Mouse (Mus musculus): ENCODE results near the gene Qtrt1. TPM values are rescaled to one million over a fixed set of nuclear protein-coding genes. Genes with fewer than 3 reads are reported as not detected.

The Qtrt1 gene
- total and polyA plus RNA-seq, 3 experiments, result 48.1 to 57.8 (median 56.8) TPM

DNA sequence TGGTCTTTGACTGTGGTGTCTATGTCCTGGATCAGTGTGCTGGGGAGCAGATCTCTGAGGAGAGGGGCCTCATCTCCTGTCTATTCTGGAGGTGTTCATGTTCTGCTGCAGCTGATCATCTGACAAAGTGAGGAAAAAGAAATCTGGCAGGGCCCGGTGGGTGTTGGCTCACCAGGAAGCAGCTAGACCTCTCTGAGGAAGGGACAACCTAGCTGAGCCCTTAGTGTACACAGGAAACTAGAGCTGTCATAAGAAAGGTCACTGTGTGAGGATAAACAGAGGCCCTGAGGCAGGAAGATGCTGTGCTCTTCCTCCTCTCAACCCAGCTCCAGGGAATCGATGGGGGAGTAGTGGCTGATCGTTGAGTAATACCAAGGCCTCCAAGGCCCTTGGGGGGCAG, 38.6 kb downstream of the Qtrt1 start:
- Histone ChIP-seq H3K36me3 (replicated peaks in 1 of 2; ENCODE audit: control insufficient read depth in 1 of 2, insufficient read depth in 1 of 2, low read length in 1 of 2) (peaks cover 16 to 68% of the 10 kb centered on the region in 2 experiments), H3K4me2 (ENCODE audit: insufficient read depth, low read depth, poor library complexity, severe bottlenecking) (no peak overlapping the region), H3K79me2 (replicated peaks; ENCODE audit: control insufficient read depth, extremely low read depth, insufficient read depth, poor library complexity, severe bottlenecking) (peaks cover 3% of the 10 kb centered on the region), H3K27me3 (replicated peaks) (no peaks in the 10 kb centered on the region), H3K4me1 (ENCODE audit: control insufficient read depth in 1 of 2, insufficient read depth in 2 of 2) (peaks cover 9 to 66% of the 10 kb centered on the region in 2 experiments), H3K9ac (ENCODE audit: insufficient read depth, low read depth) (no peak overlapping the region), H3K4me3 (replicated peaks in 1 of 3; ENCODE audit: low read depth in 2 of 3, low read length in 2 of 3, poor library complexity in 1 of 3) (no peak overlapping the region), H3K27ac (ENCODE audit: insufficient read depth, low read depth) (no peak overlapping the region), H3K9me3 (replicated peaks; ENCODE audit: low read length) (no peaks in the 10 kb centered on the region)
- TF ChIP-seq JUND (conservative IDR thresholded peaks at IDR 0.05; ENCODE audit: low read depth, low read length), result no peak
- TF ChIP-seq USF2 (conservative IDR thresholded peaks at IDR 0.05; ENCODE audit: low read depth, low read length), result no peak
- TF ChIP-seq RCOR1 (conservative IDR thresholded peaks at IDR 0.05; ENCODE audit: low read depth, low read length), result no peak
- no peak for TF ChIP-seq HCFC1 (IDR thresholded peaks at IDR 0.05; ENCODE audit: low read depth, low read length)
- no peak for TF ChIP-seq CTCF (conservative IDR thresholded peaks at IDR 0.05 in 1 of 2, IDR thresholded peaks at IDR 0.05 in 1 of 2; ENCODE audit: low read depth in 2 of 2, low read length in 2 of 2)
- TF ChIP-seq MAZ (IDR thresholded peaks at IDR 0.05; ENCODE audit: low read depth, low read length), result no peak
- no peak for TF ChIP-seq TCF12 (IDR thresholded peaks at IDR 0.05; ENCODE audit: low read depth, low read length)
- TF ChIP-seq MXI1 (IDR thresholded peaks at IDR 0.05; ENCODE audit: low read depth, low read length), result no peak
- no peak for TF ChIP-seq BHLHE40 (IDR thresholded peaks at IDR 0.05; ENCODE audit: low read depth, low read length)
- DNase-seq (ENCODE audit: extremely low read depth), result no peak
- in situ Hi-C loops (cut with MboI; ENCODE audit: low pct_ligation_motif_present, low pct_unique_long_range_greater_than_20kb, low sequenced_read_pairs), result no loop called here
- dilution Hi-C loops (cut with MboI; ENCODE audit: extremely low pct_ligation_motif_present, extremely low pct_unique_long_range_greater_than_20kb, low sequenced_read_pairs), result no loop called here

DNA sequence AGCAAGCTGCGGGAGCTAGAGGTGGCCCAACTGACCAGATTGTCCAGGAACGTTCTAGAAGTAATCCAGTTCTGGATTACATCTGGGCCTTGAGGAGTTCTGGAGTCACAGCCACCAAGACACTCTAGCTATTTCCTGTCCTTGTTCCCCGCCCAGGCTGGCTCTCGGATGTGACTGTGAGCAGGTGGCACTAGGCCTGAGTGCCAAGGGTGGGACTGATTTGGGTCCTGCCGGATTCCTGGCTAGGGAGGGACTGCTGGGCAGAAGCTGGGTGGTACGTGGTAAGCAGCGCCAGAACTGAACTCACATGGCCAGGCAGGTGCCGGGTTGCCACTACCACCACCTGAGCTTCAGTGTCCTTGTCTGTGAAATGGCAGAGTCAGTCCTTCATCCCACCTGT, 39.8 kb downstream of the Qtrt1 start:
- peaks cover 19 to 64% of the 10 kb centered on the region in 2 experiments for H3K36me3 ChIP-seq (replicated peaks in 1 of 2; ENCODE audit: control insufficient read depth in 1 of 2, insufficient read depth in 1 of 2, low read length in 1 of 2)
- no peak for TF ChIP-seq MYC (IDR thresholded peaks at IDR 0.05; ENCODE audit: low read depth, low read length)
- TF ChIP-seq MAFK (IDR thresholded peaks at IDR 0.05; ENCODE audit: insufficient replicate concordance, low read length), result no peak
- TF ChIP-seq E2F4 (IDR thresholded peaks at IDR 0.05; ENCODE audit: insufficient replicate concordance, low read depth, low read length), result no peak
- TF ChIP-seq JUND (conservative IDR thresholded peaks at IDR 0.05; ENCODE audit: low read depth, low read length), result no peak
- no peak for TF ChIP-seq HCFC1 (IDR thresholded peaks at IDR 0.05; ENCODE audit: low read depth, low read length)
- TF ChIP-seq USF2 (conservative IDR thresholded peaks at IDR 0.05; ENCODE audit: low read depth, low read length), result no peak
- TF ChIP-seq MAZ (IDR thresholded peaks at IDR 0.05; ENCODE audit: low read depth, low read length), result no peak
- TF ChIP-seq JUN (IDR thresholded peaks at IDR 0.05; ENCODE audit: insufficient read depth, low read depth, low read length), result no peak
- TF ChIP-seq NRF1 (IDR thresholded peaks at IDR 0.05; ENCODE audit: low read depth, low read length), result no peak
- TF ChIP-seq CHD2 (IDR thresholded peaks at IDR 0.05; ENCODE audit: low read length), result no peak
- TF ChIP-seq ZNF384 (IDR thresholded peaks at IDR 0.05; ENCODE audit: low read depth, low read length), result no peak
- no peak for TF ChIP-seq ELF1 (IDR thresholded peaks at IDR 0.05; ENCODE audit: low read depth, low read length)
- in situ Hi-C loops (cut with MboI; ENCODE audit: low pct_ligation_motif_present, low pct_unique_long_range_greater_than_20kb, low sequenced_read_pairs), result no loop called here
- dilution Hi-C loops (cut with MboI; ENCODE audit: extremely low pct_ligation_motif_present, extremely low pct_unique_long_range_greater_than_20kb, low sequenced_read_pairs), result no loop called here
- no peak overlapping the region for H3K4me3 ChIP-seq (replicated peaks in 1 of 3; ENCODE audit: low read depth in 2 of 3, low read length in 2 of 3, poor library complexity in 1 of 3)
- H3K27ac ChIP-seq (ENCODE audit: insufficient read depth, low read depth), result no peak overlapping the region
- no peak overlapping the region for H3K4me2 ChIP-seq (ENCODE audit: insufficient read depth, low read depth, poor library complexity, severe bottlenecking)
- H3K9me3 ChIP-seq (replicated peaks; ENCODE audit: low read length), result no peaks in the 10 kb centered on the region
- H3K79me2 ChIP-seq (replicated peaks; ENCODE audit: control insufficient read depth, extremely low read depth, insufficient read depth, poor library complexity, severe bottlenecking), result peaks cover 3% of the 10 kb centered on the region
- no peak for DNase-seq (ENCODE audit: extremely low read depth)
- H3K27me3 ChIP-seq (replicated peaks), result no peaks in the 10 kb centered on the region
- peaks cover 9 to 74% of the 10 kb centered on the region in 2 experiments for H3K4me1 ChIP-seq (ENCODE audit: control insufficient read depth in 1 of 2, insufficient read depth in 2 of 2)
- no peak overlapping the region for H3K9ac ChIP-seq (ENCODE audit: insufficient read depth, low read depth)

Data from CH12.LX (cell line).